Mouse (Mus musculus): ENCODE measurements at regions not wholly inside any gene's neighbourhood (a gene's known extent, or its start where the extent isn't known, plus 50 kb on each side); places are given as distances from the start of the nearest gene placed in this dataset.

DNA sequence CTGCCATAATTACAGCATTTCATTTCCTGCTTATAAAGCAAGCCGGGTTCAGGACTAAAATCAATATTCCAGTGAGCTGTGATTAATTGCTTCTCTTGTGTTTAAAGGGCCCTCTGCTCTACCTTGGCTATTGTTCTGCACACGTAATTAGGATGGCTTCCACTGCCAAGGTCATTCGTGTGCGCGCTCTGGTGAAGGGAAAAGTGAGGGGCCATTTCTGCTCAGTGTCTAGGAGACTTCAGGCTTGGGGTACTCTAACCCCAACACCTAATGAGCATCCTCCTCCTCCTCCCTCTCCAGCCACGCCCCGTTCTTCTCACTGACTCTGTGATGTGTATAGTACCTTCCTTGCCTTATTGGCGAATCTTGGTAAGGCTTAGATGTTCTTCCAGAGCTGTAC, 53.5 kb upstream of the Cxcl12 start:
- no peak for DNase-seq (ENCODE audit: low spot score)

DNA sequence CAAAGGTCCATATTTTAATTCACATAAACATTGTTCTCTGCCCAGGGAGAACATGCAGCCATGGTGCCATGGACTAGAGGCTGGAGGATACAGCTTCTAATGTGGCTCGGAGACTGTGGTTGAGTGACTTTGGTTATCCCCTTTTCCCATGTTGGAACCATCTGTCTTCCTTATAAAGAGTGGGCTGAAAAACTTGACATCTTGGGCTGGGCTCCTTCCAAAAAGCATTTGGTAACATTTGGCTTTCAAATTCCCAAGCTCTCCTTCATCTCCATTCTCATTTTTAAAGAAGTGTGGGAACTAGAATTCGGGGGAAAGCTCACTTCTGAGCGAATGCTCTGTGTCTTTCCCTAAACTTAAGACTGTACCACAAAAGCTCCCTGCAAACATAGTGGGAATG, 50.3 kb upstream of the Cxcl12 start:
- no peak for DNase-seq (ENCODE audit: low spot score)
